Mouse (Mus musculus) liver, adult 2 months (tissue): Measurements from ENCODE around the gene Igf1r. TPM values are rescaled to one million over a fixed set of nuclear protein-coding genes. Genes with fewer than 3 reads are reported as not detected.

Experiments
- DNase-seq: peaks from one replicate; pipeline ENCODE4 v3.0.0-alpha.2; 2011; ENCODE audit warnings: low read depth, low spot score; ENCODE audit errors: extremely low read depth
- H3K27ac ChIP-seq: fragments of 200-500 bp; replicated peaks from 2 replicates; pipeline ENCODE4 v1.5.1; 2012; ENCODE audit warnings: low read depth, mild to moderate bottlenecking, control low read depth, inconsistent platforms, low read length; ENCODE audit not compliant: insufficient read depth
- H3K27me3 ChIP-seq: fragments of 200-500 bp; 2 replicates; pipeline ENCODE4 v1.6.1; 2012; ENCODE audit warnings: mild to moderate bottlenecking, moderate library complexity, low read length, inconsistent platforms; ENCODE audit not compliant: control insufficient read depth, insufficient read depth
- H3K36me3 ChIP-seq: fragments of 200-500 bp; 2 replicates; pipeline ENCODE4 v1.6.1; 2012; ENCODE audit warnings: low read length, inconsistent platforms; ENCODE audit not compliant: control insufficient read depth, insufficient read depth
- H3K4me1 ChIP-seq: fragments of 200-500 bp; 2 replicates; pipeline ENCODE4 v1.6.1; 2011; ENCODE audit warnings: low read length; ENCODE audit not compliant: control insufficient read depth, insufficient read depth
- H3K4me3 ChIP-seq: fragments of 200-500 bp; 2 replicates; pipeline ENCODE4 v1.5.1; 2011; ENCODE audit warnings: low read depth, mild to moderate bottlenecking, control low read depth, low read length, moderate library complexity; ENCODE audit not compliant: insufficient read depth
- H3K79me2 ChIP-seq: fragments of 200-500 bp; 2 replicates; pipeline ENCODE4 v1.6.1; 2012; ENCODE audit warnings: inconsistent platforms, mild to moderate bottlenecking, low read length, moderate library complexity; ENCODE audit not compliant: control insufficient read depth, insufficient read depth
- H3K9ac ChIP-seq: fragments of 200-500 bp; 2 replicates; pipeline ENCODE4 v1.6.1; 2012; ENCODE audit warnings: low read depth, mild to moderate bottlenecking, control low read depth, inconsistent platforms, low read length
- CTCF ChIP-seq: fragments of 200-500 bp; IDR thresholded peaks from 2 replicates; pipeline ENCODE4 v1.5.1; 2011; ENCODE audit warnings: low read depth, low read length, control low read depth
- POLR2A ChIP-seq: fragments of 200-500 bp; IDR thresholded peaks from 2 replicates; pipeline ENCODE4 v1.6.1; 2011; ENCODE audit warnings: low read length, control low read depth; ENCODE audit not compliant: insufficient read depth; ENCODE audit errors: extremely low read depth
- WGBS: fragments of 180-500 bp; shearing (Covaris S2); methylation state at CpG from one replicate; pipeline ENCODE4 v1.1.7; 2018; 5-methylcytosine and 5-hydroxymethylcytosine counted together
- polyA plus RNA-seq: library from polyadenylated mRNA; depleted of rRNA; stranded (reverse); fragments of >200 nt; gene quantifications from 2 replicates; pipeline ENCODE4 v1.2.3, GENCODE M21; 2012
- total RNA-seq: library from RNA; depleted of rRNA; stranded (reverse); fragments of >200 nt; gene quantifications from 2 replicates; pipeline ENCODE4 v1.2.3, GENCODE M21; 2014

Gene Igf1r
- total and polyA plus RNA-seq, 2 experiments, result 0.50 to 1.2 TPM

DNA sequence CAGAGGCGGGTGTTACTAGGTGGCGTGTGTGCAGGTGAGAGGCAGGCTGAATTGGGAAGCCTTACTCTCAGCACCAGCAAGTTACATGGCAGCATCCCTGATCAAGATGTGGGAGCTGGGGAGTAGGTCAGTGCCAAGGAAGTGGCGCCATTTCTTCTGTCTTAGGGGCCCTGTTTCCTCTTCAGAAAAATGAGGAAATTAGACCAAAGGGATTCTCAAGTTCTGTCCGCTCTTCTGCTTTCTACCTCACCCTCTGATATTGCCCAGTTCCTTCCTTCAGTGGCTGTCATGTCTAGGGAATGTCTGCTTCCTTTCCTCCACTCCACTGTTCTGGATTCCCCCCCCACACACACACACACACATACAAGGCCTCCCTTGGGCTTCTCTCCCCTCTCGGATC, 48.6 kb downstream of the Igf1r start:
- H3K79me2 ChIP-seq, result no peaks in the 10 kb centered on the region
- H3K27ac ChIP-seq, result no peak overlapping the region
- no peaks in the 10 kb centered on the region for H3K36me3 ChIP-seq
- TF ChIP-seq CTCF (no peak), POLR2A (no peak)
- H3K4me1 ChIP-seq, result no peaks in the 10 kb centered on the region
- no peak overlapping the region for H3K4me3 ChIP-seq
- H3K9ac ChIP-seq, result no peak overlapping the region
- no peak for DNase-seq
- 91% methylated on average over 5 of the region's 5 CpGs for WGBS
- H3K27me3 ChIP-seq, result peaks cover 4% of the 10 kb centered on the region

DNA sequence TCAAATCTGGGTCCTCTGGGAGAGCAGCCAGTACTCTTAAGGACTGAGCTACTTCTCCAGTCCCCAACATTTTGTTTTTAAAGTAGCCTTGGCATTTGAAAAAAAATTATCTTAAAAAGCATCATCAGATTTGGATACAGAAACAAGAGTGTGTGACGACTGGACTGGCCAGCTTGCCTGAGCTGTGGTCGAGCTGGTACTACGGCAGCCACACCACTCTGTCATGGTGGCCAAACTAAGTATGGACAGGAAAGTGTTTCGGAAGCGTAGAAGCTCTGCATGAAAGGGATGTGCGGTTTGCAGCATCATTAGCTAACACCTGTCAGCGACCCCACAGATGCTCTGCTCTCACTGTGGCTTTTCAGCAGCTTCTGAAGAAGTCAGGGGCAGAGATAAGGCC, 53.4 kb downstream of the Igf1r start:
- Histone ChIP-seq H3K79me2 (no peaks in the 10 kb centered on the region), H3K27ac (no peak overlapping the region), H3K4me1 (no peaks in the 10 kb centered on the region), H3K27me3 (peaks cover 4% of the 10 kb centered on the region), H3K9ac (no peak overlapping the region), H3K4me3 (no peak overlapping the region), H3K36me3 (no peaks in the 10 kb centered on the region)
- no peak for DNase-seq
- 94% methylated on average over 7 of the region's 7 CpGs for WGBS
- no peak for TF ChIP-seq CTCF
- no peak for TF ChIP-seq POLR2A

DNA sequence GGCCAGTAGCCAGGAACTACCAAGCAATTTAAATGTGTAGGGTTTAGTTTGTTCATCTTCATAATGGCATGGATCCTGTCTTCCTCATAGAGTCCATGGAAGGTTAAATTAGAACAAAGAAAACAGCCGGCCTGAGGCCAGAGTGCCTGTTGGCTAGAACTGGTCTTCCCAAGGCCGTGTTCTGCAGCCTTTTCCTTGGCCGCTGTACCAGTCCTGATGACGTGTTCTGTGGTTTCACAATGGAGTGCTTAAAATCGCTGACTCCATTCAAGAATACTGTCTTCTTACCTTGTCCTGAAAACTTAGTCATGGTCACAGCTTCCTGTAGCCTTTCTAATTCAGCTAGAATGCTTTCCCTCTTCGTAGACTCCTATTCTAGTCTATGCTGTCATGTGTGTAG, 53.9 kb downstream of the Igf1r start:
- Histone ChIP-seq H3K27ac (no peak overlapping the region), H3K4me1 (no peaks in the 10 kb centered on the region), H3K79me2 (no peaks in the 10 kb centered on the region), H3K4me3 (no peak overlapping the region), H3K27me3 (peaks cover 4% of the 10 kb centered on the region), H3K36me3 (no peaks in the 10 kb centered on the region), H3K9ac (no peak overlapping the region)
- 82% methylated on average over 6 of the region's 6 CpGs for WGBS
- TF ChIP-seq POLR2A (no peak), CTCF (no peak)
- DNase-seq, result no peak

DNA sequence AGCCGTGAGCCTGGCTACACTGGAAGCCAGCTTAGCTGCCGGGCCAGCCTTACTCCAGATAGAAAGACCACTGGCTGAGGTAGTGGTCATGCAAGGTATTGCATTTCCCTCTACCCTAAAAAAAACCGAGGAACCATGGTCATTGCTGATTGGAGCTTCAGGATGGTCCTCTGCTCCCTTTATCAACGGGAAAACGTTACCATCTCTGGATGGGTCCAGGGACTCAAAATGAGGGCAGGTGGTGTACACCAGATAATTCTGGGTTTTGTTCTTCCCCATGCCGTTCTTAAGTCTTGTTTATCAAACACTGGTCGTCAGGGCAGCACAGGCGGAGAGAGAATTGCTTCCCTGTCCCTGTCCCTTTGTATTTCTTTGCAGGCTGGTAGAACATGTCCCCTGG, 57.0 kb downstream of the Igf1r start:
- no peak for DNase-seq
- Histone ChIP-seq H3K36me3 (no peaks in the 10 kb centered on the region), H3K79me2 (no peaks in the 10 kb centered on the region), H3K27me3 (no peaks in the 10 kb centered on the region), H3K4me1 (no peaks in the 10 kb centered on the region), H3K27ac (no peak overlapping the region), H3K9ac (no peak overlapping the region), H3K4me3 (no peak overlapping the region)
- WGBS, result 72% methylated on average over 8 of the region's 8 CpGs
- TF ChIP-seq CTCF, result no peak
- no peak for TF ChIP-seq POLR2A

DNA sequence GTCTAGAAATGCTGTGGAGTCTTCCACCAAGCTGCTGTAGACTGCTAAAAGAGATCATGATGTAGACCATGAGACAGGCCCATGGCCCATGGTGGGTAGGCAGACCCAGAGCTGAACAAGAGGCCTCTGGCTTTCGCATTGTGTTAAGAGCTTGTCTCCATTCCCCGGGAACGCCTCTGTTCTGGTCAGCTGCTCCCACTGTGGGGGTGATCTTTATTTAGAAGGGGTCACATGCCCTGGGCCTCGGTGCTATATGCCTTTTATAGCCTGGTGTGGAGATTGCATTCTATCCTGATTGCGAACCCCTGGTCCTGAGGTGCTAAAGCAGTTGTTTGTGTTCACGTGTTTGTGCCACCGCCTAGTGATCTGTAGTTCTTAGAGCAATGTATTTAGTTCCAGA, 57.5 kb downstream of the Igf1r start:
- WGBS, result 80% methylated on average over 7 of the region's 7 CpGs
- H3K4me1 ChIP-seq, result no peaks in the 10 kb centered on the region
- TF ChIP-seq CTCF (no peak), POLR2A (no peak)
- H3K27ac ChIP-seq, result no peak overlapping the region
- H3K79me2 ChIP-seq, result no peaks in the 10 kb centered on the region
- no peak overlapping the region for H3K9ac ChIP-seq
- H3K27me3 ChIP-seq, result no peaks in the 10 kb centered on the region
- no peak for DNase-seq
- H3K4me3 ChIP-seq, result no peak overlapping the region
- H3K36me3 ChIP-seq, result no peaks in the 10 kb centered on the region

DNA sequence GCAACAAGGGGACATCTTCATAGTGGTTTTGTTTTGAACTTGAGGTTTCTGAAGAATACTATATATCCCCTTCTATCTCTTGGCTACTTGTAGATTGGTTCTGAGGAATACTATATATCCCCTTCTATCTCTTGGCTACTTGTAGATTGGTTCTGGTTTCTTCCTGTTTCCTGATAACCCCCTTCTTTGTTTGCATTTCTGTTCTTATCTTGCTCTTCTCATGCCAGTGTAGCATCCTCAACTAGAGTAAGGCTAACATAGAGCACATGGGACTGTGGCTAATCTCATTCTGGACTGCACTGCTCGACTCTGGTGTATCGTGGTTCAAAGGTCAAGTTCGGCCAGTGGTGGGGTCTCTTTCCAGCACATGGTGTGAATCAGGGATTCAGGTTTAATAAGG, 58.2 kb downstream of the Igf1r start:
- 24% methylated on average over 3 of the region's 3 CpGs for WGBS
- no peak for DNase-seq
- TF ChIP-seq POLR2A (no peak), CTCF (no peak)
- H3K79me2 ChIP-seq, result no peaks in the 10 kb centered on the region
- no peaks in the 10 kb centered on the region for H3K27me3 ChIP-seq
- H3K36me3 ChIP-seq, result no peaks in the 10 kb centered on the region
- no peaks in the 10 kb centered on the region for H3K4me1 ChIP-seq
- H3K27ac ChIP-seq, result no peak overlapping the region
- no peak overlapping the region for H3K4me3 ChIP-seq
- no peak overlapping the region for H3K9ac ChIP-seq
